Mouse (Mus musculus): ENCODE data around the gene Ipo4.
A peak's percentile ranks its signal among the peaks of the same experiment; 100 is the strongest.

The Ipo4 gene

GRCm38 (mm10) chr14:55635523-55636007, at the start of gene Ipo4:
Gene Ipo4 (minus strand): TSS chr14:55635957.
- peak; percentile 75 to 89 for DNase-seq (ENCODE audit: low spot score in 2 of 2)

- DNase-seq (ENCODE audit: low spot score in 2 of 2) = no peak
Observed at GRCm38 (mm10) chr14:55682118-55682493, 46.3 kb upstream of the Ipo4 start.

GRCm38 (mm10) chr14:55681160-55682117, 45.7 kb upstream of the Ipo4 start, which contains the start of gene Tinf2:
Gene Tinf2 (minus strand): TSS chr14:55681820.
- peak; percentile 94 to 98 for DNase-seq (ENCODE audit: low spot score in 2 of 2)

- no peak for DNase-seq (ENCODE audit: low spot score in 2 of 2)
Observed at GRCm38 (mm10) chr14:55677615-55678014, 41.9 kb upstream of the Ipo4 start.

GRCm38 (mm10) chr14:55672741-55673060, 36.9 kb upstream of the Ipo4 start:
- no peak for DNase-seq (ENCODE audit: low spot score in 2 of 2)

DNA sequence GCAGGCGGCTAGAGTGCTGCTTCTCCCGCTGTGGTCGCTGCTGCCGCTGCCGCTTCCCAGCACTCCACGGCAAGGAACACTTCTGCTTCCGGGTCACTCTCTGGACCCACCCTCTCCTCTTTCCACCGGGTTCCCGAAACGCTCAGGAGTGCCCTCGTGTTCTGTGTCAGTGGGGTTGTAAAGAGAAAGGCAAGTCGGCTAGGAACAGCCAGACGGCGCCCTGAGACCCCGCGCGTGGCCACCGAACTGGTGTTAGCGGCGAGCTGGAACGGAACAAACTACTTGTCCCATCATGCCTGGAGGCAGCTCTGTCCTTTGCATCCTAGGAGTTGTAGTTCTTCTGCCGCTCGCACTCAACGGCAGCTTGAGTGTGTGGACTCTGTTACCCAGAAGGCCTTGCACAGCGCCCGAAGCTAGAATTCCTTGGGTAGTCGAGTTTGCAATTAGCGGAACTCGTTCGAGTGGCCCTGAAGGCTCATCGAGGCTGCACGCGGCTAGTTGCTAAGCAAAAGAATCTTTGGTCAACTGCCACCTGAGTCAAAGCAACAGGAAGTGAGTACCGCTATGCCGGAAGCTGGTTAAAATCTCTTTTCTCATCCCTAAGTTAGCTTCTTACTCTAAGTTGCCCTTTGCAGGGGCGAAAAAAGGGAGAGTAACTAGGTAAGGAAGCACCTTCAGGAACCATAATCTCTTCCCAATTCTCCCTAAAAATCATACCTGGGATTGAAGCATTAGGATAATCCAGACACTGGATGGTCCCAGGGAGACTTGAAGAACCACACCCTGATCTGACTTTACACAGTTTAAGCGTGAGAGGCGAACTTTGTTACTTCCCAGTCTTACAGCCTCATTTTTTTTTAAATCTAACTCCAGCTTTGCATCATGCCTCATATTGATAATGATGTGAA, 36.3 kb upstream of the Ipo4 start, which contains the start of the genes Gmpr2 and Nedd8:
Gene Gmpr2 (plus strand): TSS at position 109 of the 908 bp plus-strand sequence.
Gene Nedd8 (minus strand): TSS at position 292 of the 908 bp plus-strand sequence.
- DNase-seq (ENCODE audit: low spot score in 2 of 2) = peak; percentile 92 to 96

DNA sequence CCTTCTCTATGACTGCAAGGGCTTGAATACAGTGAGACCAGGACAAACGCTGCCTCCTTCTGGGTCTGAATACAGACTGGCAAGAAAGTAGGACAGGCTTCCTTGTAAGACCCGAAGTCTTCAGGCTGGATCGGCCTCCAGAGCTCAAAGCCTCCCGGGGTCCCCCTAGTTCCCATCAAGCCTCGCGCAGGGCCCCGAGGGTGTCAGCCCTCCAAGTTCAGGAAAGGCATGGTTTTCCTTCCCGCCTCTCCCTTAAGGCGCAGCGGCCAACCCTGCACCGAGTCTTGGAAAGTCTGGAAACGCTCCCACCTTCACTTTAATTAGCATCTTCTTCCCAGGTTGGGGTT, 35.7 kb upstream of the Ipo4 start:
- DNase-seq (ENCODE audit: low spot score in 2 of 2) = no peak

DNA sequence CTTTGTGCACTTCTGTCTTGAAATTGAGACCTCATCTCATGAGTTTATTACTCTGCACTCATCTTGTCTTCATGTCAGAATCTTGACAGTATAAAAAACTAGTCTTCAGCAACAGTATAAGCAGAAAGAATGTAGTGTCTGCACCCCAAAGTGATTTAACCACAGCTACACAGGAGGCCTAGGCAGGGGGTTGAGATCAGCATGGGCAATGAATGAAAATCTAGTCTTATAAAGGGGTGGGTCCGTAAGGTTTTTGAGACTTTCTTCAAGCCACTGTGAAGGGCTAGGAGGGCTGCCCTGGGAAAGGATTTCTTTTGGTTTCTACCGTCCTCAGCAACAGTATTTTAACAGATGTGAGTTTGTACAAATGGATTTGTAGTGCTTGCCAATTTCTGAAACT, 24.9 kb upstream of the Ipo4 start:
- DNase-seq (ENCODE audit: low spot score in 2 of 2) = no peak

DNA sequence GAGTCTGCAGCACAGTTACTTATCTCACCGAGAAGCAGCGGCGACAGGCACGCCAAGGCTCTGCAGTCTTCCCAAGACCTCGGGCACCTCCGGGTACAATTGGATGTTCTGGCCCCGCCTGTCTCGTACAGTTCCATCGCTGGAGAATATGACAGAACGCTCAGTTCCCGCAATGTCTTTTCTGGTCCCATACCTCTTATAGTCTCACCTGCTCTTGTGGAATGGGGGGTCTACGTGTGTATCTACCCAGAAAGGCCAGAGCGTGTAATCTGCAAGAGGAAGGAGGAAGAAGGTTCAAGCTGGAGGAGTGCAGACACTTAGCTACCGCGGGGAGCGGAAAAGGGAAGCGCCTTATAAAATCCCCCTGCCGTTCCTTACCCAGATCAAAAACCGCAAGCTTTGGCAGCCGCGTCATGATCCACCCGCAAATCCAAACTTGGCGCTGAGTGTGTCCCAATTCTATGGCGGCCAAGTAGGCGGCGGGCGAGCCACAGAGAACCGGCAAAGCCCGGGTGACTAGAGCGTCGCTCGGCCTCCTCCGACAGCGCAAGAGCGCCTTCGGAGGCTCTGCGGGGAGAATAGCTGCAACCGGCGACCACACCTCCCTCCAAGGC, 24.3 kb upstream of the Ipo4 start, which contains the start of gene Mdp1:
Gene Mdp1 (minus strand): TSS at position 549 of the 614 bp plus-strand sequence.
- peak in 1 of 2 experiments; percentile 80 for DNase-seq (ENCODE audit: low spot score in 2 of 2)

DNA sequence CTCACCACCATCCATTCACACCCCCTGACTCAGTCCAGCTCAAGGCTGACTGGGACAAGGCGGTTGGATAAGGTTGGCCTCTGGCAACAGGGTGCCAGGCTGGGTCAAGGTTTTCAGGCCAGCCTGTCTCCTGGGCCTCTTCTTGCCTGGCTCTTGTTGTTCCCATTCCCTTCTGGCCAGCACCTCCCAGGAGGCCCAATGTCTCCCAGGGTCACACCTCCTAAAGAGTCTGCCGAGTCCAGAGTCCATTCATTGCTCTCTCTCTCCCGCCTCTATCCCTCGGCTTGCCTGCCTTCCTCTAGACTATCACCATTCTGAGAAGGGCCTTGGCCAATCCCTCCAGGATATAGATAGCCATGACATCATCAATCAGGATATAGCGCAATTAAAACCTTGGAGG, 22.3 kb upstream of the Ipo4 start:
- DNase-seq (ENCODE audit: low spot score in 2 of 2) = no peak

DNA sequence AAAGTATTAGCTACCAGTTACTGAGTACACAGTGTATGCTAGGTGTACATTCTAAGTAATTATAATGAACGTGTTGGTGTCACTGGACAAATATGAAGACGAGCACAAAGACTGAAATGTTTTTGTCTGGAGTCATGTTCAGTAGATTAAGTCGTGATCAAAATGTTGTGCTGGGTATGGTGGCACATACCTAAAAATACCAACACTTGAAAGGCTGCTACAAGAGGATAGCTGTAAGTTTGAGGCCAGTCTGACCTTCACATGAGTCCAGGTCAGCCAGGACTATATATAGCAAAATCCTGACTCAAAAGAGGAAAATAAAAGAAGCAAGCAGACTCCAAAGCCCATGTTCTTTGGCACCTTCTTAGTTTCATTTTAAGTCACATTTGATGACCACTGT, 21.2 kb upstream of the Ipo4 start:
- no peak for DNase-seq (ENCODE audit: low spot score in 2 of 2)

DNA sequence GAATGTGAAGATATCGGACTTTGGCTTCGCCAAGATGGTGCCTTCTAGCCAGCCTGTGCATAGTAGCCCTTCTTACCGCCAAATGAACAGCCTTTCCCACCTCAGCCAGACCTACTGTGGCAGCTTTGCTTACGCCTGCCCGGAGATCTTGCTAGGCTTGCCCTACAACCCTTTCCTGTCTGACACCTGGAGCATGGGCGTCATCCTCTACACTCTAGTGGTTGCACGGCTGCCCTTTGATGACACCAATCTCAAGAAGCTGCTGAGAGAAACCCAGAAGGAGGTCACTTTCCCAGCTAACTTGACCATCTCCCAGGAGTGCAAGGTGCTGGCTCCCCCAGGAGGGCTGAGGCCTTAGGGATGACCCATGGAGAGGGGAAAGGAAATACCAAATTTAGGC, 15.8 kb upstream of the Ipo4 start:
- no peak for DNase-seq (ENCODE audit: low spot score in 2 of 2)

DNA sequence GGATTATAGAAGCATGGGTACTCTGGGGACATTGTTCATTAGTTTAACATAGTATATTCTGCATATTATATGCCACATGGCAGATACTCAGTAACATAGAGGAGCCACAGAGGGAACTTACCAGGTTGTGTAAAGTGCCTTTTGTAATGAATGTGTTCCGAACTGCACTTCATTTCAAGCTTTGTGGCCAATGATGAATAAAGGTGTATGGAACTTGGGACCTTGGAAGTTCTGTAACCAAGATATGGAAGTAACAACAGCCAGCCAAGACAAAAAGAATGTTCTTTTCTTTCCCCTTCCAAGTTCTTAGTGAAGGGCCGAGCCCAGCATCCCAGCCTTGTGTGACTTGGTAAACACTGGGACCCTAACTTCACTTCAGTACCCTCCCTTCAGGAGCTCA, 14.1 kb upstream of the Ipo4 start, which contains the start of gene Tssk4:
Gene Tssk4 (plus strand): TSS at position 301 of the 400 bp plus-strand sequence.
- no peak for DNase-seq (ENCODE audit: low spot score in 2 of 2)

DNA sequence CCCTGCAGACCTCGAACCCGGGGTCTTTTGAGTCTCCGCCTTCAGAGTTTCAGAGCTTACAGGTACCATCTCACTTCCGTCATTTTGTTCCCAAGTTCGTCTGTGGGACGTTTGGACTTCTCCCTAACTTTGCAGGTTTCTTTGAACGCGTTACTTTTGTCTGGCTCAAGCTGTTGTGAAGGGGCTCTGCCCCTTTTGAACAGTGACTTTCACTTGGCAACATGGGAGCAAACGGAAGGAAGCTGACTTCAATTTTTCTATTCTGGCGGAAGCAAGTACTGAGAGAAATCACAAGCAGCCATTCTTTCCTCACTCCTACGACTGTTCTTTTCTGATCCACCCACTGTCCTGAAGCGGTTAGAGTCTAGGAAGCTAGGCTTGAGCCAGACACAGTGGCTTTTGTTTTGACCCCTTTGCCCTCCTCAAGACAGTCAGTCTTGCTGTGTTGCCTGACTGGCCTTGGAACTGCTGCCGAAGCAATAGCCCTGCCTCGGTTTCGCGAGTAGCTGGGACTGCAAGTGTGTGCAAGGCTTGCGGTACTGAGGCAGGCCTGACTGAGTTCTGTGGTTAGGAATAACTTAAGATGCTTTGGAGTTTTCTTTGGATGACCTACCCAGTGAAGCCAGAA, 8.6 kb upstream of the Ipo4 start:
- no peak for DNase-seq (ENCODE audit: low spot score in 2 of 2)

DNA sequence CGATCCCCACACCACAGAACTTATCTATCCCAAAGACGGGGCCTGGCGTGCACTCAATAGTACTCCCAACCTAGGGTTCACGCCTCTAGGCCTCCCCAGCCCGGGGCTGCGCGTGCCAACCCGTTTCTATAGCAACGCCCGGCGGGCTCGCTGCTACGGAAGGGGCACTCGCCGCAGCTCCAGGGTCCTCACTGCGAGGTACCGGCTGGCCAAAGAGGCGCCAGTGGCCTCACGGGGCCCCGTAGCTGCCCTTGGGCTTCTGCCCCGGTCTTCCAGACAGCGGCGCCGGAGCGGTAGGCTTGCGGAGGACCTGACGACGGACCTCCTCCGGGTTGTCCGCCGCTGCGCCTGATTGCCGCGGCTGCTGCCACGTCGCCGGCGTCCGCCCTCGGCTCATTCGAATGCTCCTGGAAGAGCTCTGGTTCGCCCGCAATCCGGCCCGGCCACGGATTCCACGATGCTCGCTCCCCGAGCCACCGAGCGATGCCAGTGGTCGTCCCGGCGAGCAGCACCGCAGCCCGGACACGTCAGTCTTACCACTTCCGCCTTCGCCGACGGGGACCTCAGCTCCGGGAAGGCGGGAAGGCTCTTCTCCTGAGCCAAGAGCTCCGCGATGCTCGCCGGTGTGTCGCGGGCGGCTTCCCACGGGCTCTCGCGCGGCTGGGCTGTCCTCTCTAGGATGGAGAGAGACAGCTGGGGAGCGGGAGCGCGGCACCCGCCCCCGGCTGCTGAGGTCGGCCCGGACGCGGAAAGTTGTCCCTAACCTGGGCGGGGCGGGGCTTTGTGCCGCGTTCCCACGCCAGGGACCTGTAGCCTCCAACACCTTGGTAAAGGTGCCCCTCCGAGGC, 7.5 kb upstream of the Ipo4 start, which contains the start of gene Tm9sf1:
Gene Tm9sf1 (minus strand): TSS at position 747 of the 848 bp plus-strand sequence.
- DNase-seq (ENCODE audit: low spot score in 2 of 2) = peak; percentile 69 to 82

- no peak for DNase-seq (ENCODE audit: low spot score in 2 of 2)
Observed at GRCm38 (mm10) chr14:55642679-55643059, 6.9 kb upstream of the Ipo4 start.

- DNase-seq (ENCODE audit: low spot score in 2 of 2) = no peak
Observed at GRCm38 (mm10) chr14:55641291-55641690, 5.5 kb upstream of the Ipo4 start.

- no peak for DNase-seq (ENCODE audit: low spot score in 2 of 2)
Observed at GRCm38 (mm10) chr14:55640816-55641215, 5.1 kb upstream of the Ipo4 start.

GRCm38 (mm10) chr14:55637795-55638194, 2.0 kb upstream of the Ipo4 start, which contains the start of gene Gm49378:
Gene Gm49378 (minus strand): TSS chr14:55637895.
- DNase-seq (ENCODE audit: low spot score in 2 of 2) = no peak
